Mouse (Mus musculus): ENCODE results near the gene Lmf2. TPM values are rescaled to one million over a fixed set of nuclear protein-coding genes. Genes with fewer than 3 reads are reported as not detected.

Gene Lmf2
- total RNA-seq, 2 experiments from 2014 or later: 11.4 to 12.5 TPM

GRCm38 (mm10) chr15:89373027-89373761 lies 17.7 kb upstream of the Lmf2 start:
- peak; percentile 81 for DNase-seq (ENCODE audit: low spot score)

- no peak for DNase-seq (ENCODE audit: low spot score)
Measured at GRCm38 (mm10) chr15:89372536-89372935, 17.1 kb upstream of the Lmf2 start.

GRCm38 (mm10) chr15:89372068-89372467 lies 16.6 kb upstream of the Lmf2 start:
- DNase-seq (ENCODE audit: low spot score): no peak

GRCm38 (mm10) chr15:89365141-89365551 lies 9.7 kb upstream of the Lmf2 start:
- no peak for DNase-seq (ENCODE audit: low spot score)

GRCm38 (mm10) chr15:89363051-89363450 lies 7.6 kb upstream of the Lmf2 start:
- no peak for DNase-seq (ENCODE audit: low spot score)

- no peak for DNase-seq (ENCODE audit: low spot score)
Measured at GRCm38 (mm10) chr15:89358784-89359183, 3.3 kb upstream of the Lmf2 start.

- DNase-seq (ENCODE audit: low spot score): no peak
Measured at GRCm38 (mm10) chr15:89356372-89356771, 913 bp upstream of the Lmf2 start.

- DNase-seq (ENCODE audit: low spot score): no peak
Measured at GRCm38 (mm10) chr15:89354455-89354854, 1.0 kb downstream of the Lmf2 start.

- no peak for DNase-seq (ENCODE audit: low spot score)
Measured at GRCm38 (mm10) chr15:89353837-89354236, 1.6 kb downstream of the Lmf2 start.

- DNase-seq (ENCODE audit: low spot score): no peak
Measured at GRCm38 (mm10) chr15:89352795-89353194, 2.7 kb downstream of the Lmf2 start.

- DNase-seq (ENCODE audit: low spot score): no peak
Measured at GRCm38 (mm10) chr15:89352054-89352453, 3.4 kb downstream of the Lmf2 start.

GRCm38 (mm10) chr15:89351302-89351701 lies 4.2 kb downstream of the Lmf2 start:
- DNase-seq (ENCODE audit: low spot score): no peak

- DNase-seq (ENCODE audit: low spot score): no peak
Measured at GRCm38 (mm10) chr15:89350447-89350846, 5.0 kb downstream of the Lmf2 start.

- DNase-seq (ENCODE audit: low spot score): no peak
Measured at GRCm38 (mm10) chr15:89343325-89343724, 12.1 kb downstream of the Lmf2 start.

- no peak for DNase-seq (ENCODE audit: low spot score)
Measured at GRCm38 (mm10) chr15:89341678-89342077, 13.8 kb downstream of the Lmf2 start.

- DNase-seq (ENCODE audit: low spot score): no peak
Measured at GRCm38 (mm10) chr15:89340136-89340535, 15.3 kb downstream of the Lmf2 start.

- no peak for DNase-seq (ENCODE audit: low spot score)
Measured at GRCm38 (mm10) chr15:89339696-89340095, 15.8 kb downstream of the Lmf2 start.

- no peak for DNase-seq (ENCODE audit: low spot score)
Measured at GRCm38 (mm10) chr15:89336422-89336821, 19.0 kb downstream of the Lmf2 start.

- no peak for DNase-seq (ENCODE audit: low spot score)
Measured at GRCm38 (mm10) chr15:89334774-89335537, 20.5 kb downstream of the Lmf2 start.

- DNase-seq (ENCODE audit: low spot score): no peak
Measured at GRCm38 (mm10) chr15:89334271-89334670, 21.2 kb downstream of the Lmf2 start, which contains the start of gene Miox. Gene Miox, plus strand, starts transcription at chr15:89334398.

GRCm38 (mm10) chr15:89326441-89326840 lies 29.0 kb downstream of the Lmf2 start:
- DNase-seq (ENCODE audit: low spot score): no peak

GRCm38 (mm10) chr15:89323656-89324055 lies 31.8 kb downstream of the Lmf2 start:
- DNase-seq (ENCODE audit: low spot score): no peak
